Mouse (Mus musculus) forelimb bud, embryonic 11.5 days (tissue): ENCODE data around the gene Clcnkb.

Experiments used
- DNase-seq: peaks from one replicate; pipeline ENCODE4 v3.0.0-alpha.2; 2012; ENCODE audit warnings: low read depth, low spot score

The Clcnkb gene

GRCm38 (mm10) chr4:141415924-141416323 is at the start of gene Clcnkb:
Clcnkb (minus strand) TSS chr4:141416014.
- DNase-seq: no peak

GRCm38 (mm10) chr4:141464722-141465121 is 48.9 kb upstream of the Clcnkb start:
- DNase-seq: no peak

GRCm38 (mm10) chr4:141463472-141463871 is 47.7 kb upstream of the Clcnkb start:
- DNase-seq: no peak

- no peak for DNase-seq
Observed at GRCm38 (mm10) chr4:141461576-141461975, 45.8 kb upstream of the Clcnkb start.

GRCm38 (mm10) chr4:141461088-141461487 is 45.3 kb upstream of the Clcnkb start:
- no peak for DNase-seq

GRCm38 (mm10) chr4:141460481-141460880 is 44.7 kb upstream of the Clcnkb start:
- no peak for DNase-seq

- DNase-seq: no peak
Observed at GRCm38 (mm10) chr4:141459766-141460165, 44.0 kb upstream of the Clcnkb start.

- no peak for DNase-seq
Observed at GRCm38 (mm10) chr4:141458888-141459287, 43.1 kb upstream of the Clcnkb start.

GRCm38 (mm10) chr4:141458236-141458635 is 42.4 kb upstream of the Clcnkb start:
- no peak for DNase-seq

- DNase-seq: no peak
Observed at GRCm38 (mm10) chr4:141456193-141456938, 40.6 kb upstream of the Clcnkb start.

- DNase-seq: no peak
Observed at GRCm38 (mm10) chr4:141455526-141455925, 39.7 kb upstream of the Clcnkb start.

GRCm38 (mm10) chr4:141454581-141455350 is 39.0 kb upstream of the Clcnkb start:
- DNase-seq: no peak

- no peak for DNase-seq
Observed at GRCm38 (mm10) chr4:141451916-141452450, 36.2 kb upstream of the Clcnkb start.

GRCm38 (mm10) chr4:141451251-141451650 is 35.4 kb upstream of the Clcnkb start:
- DNase-seq: no peak

GRCm38 (mm10) chr4:141446211-141446610 is 30.4 kb upstream of the Clcnkb start:
- DNase-seq: no peak

- no peak for DNase-seq
Observed at GRCm38 (mm10) chr4:141445328-141445720, 29.5 kb upstream of the Clcnkb start.

GRCm38 (mm10) chr4:141444451-141445327 is 28.9 kb upstream of the Clcnkb start, which contains the start of gene Zbtb17:
Zbtb17 (plus strand) TSS chr4:141444654.
- peak; percentile 91 for DNase-seq

GRCm38 (mm10) chr4:141443641-141444429 is 28.0 kb upstream of the Clcnkb start:
- no peak for DNase-seq

- no peak for DNase-seq
Observed at GRCm38 (mm10) chr4:141440877-141441276, 25.1 kb upstream of the Clcnkb start.

- no peak for DNase-seq
Observed at GRCm38 (mm10) chr4:141439083-141439803, 23.4 kb upstream of the Clcnkb start.
